Mouse (Mus musculus): ENCODE data around the gene Chpf.

Gene Chpf

DNA sequence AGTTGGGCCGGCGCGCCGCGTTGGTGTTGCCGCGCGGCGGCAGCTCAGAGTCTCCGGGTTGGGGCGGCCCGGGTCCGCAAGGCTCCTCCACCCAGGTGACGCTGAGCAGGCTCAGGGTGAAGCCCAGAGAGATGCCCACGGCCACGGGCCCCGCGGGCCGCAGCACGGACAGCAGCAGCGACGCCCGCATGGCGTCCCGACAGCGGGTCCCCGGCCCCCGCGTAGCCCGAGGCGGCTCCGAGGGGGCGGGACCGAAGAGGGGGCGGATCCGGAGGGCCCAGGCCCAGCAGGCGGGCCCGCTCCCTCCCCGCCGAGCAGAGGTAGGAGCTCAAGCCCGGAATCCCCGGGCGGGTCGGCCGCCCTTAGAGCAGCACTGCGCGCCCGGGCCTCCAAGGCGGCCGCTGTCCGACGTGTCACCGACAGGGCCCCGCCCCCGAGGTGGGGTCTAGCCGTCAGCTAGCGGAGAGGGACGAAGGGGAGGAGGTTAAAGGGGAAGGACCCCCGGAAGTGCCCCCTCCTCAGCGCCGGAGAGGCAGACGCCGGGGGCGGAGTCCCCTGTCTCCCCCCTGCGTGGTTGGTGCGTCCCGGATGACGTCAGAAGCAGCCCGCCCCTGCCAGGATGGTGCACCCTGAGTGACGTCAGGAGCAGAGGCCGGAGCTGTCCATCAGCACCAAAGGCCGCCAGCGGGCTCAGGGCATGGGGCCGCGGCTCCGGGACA, at the start of gene Chpf, which contains the start of gene Tmem198:
Chpf (minus strand) TSS at position 392 of the 719 bp plus-strand sequence.
Tmem198 (plus strand) TSS at position 617 of the 719 bp plus-strand sequence.
- peak; percentile 91 to 95 for DNase-seq (ENCODE audit: low spot score in 2 of 2)

DNA sequence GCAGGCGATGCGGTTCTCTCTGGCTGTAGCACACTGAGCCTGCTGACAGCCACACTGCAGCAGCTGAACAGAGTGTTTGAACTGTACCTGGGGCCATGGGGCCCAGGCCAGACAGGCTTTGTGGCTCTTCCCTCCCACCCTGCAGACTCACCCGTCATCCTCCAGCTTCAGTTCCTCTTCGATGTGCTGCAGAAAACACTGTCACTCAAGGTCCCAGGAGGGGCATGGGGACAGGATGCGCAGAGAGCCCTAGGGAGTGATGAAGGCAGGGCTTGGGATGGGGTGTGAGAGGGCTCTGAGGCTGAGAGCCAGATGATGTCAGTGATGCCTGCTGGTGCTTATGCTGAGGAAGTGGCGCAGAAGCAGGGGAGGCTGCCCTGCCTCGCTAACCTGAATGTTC, 45.6 kb upstream of the Chpf start:
- no peak for DNase-seq (ENCODE audit: low spot score in 2 of 2)

DNA sequence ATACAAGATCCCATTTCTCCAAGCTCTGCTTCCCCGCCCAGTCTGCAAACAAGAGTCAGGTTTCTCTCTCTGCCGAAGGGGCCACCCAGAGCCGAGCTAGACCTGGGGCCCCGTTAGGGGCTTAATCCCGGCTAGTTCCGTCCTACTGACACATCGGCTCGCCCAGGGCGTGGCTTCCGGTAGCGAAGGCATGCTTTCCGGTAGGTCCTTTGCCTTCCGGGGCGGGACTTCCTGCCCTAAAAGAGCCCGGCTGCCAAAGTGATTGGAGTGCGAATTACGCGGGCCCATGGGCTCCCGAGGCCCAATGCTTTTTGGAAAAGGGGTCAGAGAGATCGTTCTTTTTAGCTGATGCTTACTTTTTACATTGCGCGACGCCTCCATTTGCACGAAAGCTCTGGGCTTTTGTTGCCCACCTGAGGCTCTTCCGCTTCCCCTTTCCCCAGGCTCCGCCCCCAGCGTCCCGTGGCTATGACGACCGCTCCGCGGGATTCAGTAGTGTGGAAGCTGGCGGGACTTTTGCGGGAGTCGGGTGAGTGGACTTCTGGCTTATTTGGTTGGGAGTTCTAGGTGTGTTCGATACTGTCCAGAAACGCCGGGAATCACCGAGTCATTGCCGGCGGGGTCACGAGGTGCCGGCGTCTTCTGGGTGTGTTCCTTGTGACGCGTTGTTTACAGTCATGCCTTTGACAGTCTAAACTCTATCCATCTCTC, 42.4 kb upstream of the Chpf start, which contains the start of gene Stk11ip:
Stk11ip (plus strand) TSS at position 209 of the 711 bp plus-strand sequence.
- DNase-seq (ENCODE audit: low spot score in 2 of 2) = peak; percentile 92 to 95

DNA sequence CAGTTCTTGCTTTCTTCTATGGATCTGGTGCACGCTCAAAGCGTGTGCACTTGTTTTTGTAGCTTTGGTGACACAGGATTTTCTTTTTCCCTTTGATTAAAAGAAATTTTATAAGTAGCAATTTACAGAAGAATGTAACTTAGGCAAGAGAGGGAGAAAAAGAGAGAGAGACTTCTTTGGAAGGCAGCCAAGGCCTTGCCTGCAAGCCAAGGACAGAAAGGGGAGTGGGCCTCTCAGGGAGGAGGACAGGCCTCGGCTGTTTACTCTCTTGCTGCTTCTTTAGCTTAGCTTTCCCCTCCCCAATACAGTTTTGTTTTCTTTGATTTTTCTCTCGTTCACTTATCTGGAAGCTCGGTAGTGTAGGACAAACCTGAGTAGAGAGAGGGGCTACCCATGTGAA, 40.5 kb upstream of the Chpf start:
- DNase-seq (ENCODE audit: low spot score in 2 of 2) = no peak

DNA sequence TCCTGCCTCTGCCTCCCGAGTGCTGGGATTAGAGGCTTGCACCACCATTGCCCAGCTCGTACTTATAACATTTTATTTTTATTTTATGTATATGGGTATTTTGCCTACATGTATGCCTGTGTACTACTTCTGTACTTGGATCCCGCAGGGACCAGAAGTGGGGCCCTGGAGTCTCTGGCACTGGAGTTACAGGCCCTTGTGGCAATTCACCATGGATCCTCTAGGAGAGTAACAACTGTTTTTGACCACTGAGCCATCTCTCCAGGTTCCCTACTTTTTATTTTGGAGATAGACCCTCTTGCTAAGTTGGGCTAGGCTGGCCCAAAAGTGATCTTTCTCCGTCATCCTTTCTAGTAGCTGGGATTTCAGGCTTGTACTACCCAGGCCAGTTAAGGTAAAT, 39.3 kb upstream of the Chpf start:
- DNase-seq (ENCODE audit: low spot score in 2 of 2) = no peak

DNA sequence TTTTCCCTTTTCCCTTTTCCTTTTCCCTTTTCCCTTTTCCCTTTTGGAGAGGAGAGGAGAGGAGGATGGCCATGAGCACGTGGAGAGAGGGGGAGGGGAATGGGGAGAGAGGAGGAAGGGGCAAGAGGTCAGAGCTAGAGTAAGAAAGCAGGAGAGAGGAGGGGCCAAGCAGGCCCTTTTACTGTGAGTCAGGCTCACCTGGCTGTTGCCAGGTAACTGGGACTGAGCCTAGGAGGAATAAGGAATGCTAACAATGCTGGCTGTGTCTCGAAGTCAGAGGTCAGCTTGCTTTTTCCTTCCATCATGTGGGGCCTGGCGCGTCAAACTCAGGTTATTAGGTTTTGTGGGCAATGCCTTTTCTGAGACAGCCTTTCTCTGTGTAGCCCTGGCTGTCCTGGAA, 38.9 kb upstream of the Chpf start:
- no peak for DNase-seq (ENCODE audit: low spot score in 2 of 2)

DNA sequence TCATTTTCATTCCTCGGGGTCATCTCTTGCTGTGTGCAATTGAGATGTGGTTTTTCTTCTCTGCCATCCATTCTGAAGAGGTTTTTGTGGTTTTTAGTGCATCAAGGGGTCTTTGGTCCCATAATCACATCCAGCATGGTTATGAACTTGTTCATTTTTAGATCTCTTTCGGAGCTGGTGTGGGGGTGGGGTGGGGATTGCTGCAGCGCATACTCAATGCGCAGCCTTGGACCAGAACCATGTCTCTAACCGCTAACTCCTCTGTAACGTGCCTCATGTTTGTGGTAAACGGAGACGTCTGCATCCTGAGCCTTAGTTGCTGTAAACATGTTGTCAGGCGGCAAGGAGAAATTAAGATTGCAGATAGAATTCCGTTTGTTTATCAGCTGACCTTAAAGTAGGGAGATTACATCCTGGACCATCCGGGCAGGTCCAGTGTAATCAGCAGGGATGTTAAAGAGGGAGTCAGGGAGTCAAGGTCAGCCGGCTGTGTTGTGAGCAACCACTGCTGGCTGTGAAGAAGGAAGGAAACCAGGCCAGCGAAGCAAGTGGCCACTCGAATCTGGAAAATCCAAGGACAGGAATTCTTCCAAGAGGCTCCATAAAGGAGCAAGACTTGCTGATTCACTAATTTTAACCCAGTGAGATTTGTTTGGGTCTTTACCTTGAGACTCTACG, 37.7 kb upstream of the Chpf start:
- DNase-seq (ENCODE audit: low spot score in 2 of 2) = no peak

DNA sequence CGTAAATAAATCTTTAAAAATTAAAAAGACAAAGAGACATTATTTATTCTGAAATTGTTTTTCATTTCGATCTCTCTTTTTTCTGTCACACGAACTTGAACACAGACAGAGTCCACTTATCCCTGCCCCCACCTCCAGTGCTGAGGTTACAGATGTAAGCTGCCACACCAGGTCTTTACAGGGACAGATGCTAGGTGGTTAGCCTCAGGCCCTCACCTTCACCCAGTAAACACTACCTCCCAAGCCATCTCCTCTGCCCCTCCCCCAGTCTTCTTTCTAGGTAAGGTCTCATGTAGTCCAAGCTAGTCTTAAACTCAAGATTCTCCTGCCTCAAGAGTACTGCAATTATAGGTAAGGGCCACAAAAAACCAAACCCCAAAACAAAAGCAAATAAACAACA, 33.4 kb upstream of the Chpf start:
- DNase-seq (ENCODE audit: low spot score in 2 of 2) = no peak

DNA sequence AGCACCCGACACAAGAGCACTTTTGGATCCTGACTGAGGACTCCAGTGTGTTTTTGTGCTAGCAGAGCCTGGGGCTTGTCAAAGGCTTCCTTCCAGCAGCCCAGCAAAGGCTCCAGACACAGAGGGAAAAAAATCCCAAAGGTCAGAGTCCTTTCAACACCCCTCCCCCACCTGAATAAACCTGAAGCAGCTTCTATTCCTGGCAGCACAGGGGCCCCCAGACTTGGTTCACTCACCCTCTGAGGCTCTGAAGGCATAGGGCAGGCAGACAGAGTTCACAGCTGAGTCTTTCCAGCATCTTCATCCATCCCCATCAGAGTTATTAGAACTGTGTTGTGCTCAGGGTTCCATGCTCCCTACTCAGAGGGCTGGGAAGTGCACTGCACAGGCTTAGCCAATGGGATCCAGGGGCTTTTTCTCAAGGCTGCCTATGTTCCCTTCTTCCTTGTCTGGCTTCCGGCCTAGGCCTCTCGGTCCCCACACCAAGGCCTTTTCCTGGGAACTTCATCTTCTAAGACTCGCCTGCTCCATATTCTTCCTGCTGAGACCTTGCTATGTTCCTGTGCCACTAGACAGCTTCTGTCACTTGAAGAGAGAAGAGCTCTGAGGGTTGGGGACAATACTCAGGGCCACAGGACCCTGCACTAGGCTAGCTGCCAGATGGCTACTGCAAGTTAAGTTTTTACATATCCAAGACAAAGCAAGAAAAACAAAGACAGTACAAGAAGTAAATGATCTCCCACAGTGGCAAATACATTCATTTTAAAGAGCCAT, 32.5 kb upstream of the Chpf start:
- DNase-seq (ENCODE audit: low spot score in 2 of 2) = no peak

DNA sequence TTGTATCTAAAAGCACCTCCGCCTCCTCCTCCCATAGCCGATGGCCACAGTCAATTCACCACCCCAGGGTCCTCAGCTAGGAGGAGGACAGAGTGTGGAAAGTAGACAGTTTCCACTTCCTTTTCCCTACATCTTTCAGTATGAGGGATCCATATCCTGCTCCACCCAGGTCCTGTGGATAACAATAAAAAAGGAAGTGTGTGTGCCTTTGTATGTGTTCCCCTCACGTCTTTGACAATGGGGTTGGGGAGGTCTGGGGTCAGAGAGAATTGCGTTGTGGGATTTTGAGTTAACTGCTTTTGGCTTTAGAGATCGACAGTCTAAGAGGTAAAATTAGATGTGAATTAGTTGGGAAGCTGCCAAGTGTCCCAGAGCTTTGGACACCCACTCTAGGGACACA, 31.0 kb upstream of the Chpf start:
- DNase-seq (ENCODE audit: low spot score in 2 of 2) = no peak

DNA sequence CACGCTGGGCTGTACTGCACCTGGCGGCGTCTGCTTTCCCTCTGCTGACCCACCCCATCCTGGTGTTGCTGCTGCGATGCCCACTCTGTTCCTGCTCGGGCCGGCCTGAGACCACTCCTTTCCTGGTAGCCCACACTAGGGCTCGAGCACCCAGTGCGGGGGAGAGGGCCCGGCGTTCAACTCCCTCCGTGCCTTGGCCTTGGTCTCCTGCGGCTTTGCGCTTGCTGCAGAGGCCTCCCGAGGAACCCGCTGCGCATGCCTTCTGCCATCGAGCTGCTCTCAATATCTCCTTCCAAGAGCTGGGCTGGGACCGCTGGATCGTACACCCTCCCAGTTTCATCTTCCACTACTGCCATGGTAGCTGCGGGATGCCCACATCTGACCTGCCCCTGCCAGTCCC, 30.5 kb upstream of the Chpf start:
- no peak for DNase-seq (ENCODE audit: low spot score in 2 of 2)

DNA sequence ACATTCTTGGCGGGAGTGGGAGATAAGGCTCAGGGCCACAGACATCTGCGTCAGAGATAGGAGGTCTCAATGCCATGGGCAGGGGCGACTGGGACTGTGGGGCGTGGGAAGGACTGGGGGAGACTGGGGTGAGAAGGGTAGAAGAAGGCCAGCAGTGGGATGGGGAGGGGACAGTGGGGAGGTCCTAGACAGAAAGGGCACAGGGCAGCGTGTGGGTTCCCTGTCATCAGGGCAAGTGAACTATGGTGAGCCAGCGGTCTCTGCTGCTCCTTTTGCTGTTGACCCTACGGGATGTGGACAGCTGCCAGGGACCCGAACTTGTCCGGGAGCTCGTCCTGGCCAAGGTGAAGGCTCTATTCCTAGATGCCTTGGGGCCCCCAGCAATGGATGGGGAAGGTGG, 27.9 kb upstream of the Chpf start, which contains the start of gene Inha:
Inha (plus strand) TSS at position 72 of the 400 bp plus-strand sequence.
- no peak for DNase-seq (ENCODE audit: low spot score in 2 of 2)

DNA sequence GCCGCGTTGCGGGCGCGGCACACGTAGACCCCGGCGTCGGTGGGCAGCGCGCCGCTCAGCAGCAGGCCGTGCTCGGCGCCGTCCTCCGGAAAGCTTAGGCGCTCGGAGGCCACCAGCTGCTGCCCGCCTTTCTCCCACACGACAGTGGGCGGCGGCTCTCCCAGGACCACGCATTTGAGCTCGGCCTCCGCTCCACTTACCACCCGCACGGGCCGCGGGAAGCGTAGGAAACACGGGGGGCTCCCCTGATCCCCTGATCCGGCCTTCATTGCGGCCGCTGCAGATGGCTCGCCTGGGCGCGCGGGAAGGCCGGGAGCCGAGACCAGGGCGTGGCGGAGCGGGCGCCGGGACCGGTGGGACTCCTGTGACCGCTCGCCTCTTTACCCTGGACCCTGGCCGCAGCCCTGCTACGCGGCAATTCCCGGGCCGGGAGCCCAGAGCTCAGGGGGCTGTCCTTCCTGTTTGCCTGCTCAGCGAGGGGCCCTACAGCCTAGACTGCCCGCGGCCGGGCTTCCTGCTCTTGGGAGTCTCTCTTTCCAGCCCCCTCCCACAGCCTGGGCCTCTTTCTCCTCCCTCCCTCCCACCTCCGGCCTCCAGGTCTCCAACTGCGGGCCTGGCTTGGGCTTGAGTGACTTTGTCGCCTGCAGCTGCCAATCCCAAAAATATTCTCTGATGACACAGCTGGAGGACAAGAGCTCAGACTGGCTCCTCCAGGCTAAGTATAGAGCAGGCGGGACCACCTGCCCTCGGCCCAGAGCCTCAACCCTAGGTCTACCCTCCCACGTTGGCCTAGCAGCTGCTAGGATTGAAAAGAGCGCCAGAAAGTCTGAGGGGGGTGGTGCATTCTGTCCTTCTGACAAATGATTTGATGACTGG, 27.1 kb upstream of the Chpf start, which contains the start of gene Obsl1:
Obsl1 (minus strand) TSS at position 497 of the 876 bp plus-strand sequence.
- DNase-seq (ENCODE audit: low spot score in 2 of 2) = peak; percentile 71 to 74

DNA sequence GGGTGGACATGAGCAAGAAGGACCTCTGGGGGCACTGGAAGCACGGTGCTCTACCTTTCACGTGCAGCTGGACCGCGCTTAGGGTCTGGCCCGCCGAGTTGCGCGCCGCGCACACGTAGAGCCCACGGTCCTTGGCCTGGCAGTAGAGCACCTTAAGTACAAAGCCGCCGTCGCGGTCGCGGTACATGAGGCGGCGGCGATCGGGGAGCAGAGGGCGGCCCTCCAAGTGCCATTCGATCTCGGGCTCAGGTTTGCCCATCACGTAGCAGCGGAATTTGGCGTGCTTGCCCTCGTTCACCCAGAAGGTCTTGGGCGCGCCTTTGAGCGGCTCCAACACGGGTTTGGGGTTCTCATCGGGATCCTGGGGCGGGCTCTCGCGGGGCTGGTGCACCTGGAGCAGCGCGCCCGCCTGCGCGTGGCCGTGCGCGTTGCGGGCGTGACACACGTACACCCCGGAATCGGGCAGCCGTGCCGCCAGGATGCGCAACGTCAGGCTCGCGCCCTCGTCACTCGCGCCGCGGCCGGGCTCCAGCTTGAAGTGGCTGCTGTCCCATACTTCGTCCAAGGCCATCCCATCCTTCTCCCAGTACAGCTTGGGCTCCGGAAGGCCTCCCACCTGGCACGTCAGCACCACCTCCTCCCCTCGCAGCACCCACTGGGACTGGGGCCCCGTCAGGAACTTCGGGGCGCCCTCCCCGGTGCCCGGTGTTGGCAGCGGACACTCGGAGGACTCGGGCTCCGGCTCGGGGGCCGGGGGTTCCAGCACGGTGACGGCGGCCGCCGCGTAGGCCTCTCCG, 26.2 kb upstream of the Chpf start:
- DNase-seq (ENCODE audit: low spot score in 2 of 2) = peak; percentile 63 to 75

DNA sequence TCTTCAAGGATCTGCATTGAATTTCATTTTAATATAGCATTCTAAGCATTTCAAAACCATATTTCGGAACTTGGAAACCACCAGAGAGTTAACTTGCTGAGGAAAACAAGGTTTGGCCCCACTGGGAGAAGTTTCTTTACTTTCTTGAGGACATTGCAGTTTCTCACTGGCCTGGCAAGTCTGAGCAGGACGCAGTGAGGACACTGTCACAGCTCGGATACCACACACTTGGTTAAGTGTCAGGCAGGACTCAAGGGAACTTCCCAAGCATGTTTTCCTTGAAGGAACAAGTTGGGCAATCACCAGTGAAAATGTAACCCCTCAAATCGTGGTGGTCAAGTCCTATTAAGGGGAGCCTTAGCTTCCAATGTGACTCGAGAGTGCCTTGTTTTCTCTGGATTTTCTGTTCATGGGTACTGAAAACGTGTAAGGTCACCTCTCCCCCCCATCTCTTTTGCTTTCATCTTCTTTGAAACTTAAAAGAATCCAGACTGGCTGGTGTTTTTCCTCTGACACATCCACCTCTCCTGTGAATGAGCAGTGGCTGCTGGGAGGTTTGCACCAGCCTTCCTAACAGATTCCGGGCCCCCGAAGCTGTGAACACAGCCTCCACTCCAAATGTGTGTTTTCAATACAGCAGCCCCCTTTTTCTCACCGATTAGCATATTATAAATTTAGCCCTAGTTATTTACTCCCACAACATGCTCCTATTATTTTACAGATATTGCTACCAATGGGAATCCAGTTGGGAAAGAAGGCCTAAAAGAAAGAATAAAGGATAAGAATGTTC, 25.3 kb upstream of the Chpf start:
- no peak for DNase-seq (ENCODE audit: low spot score in 2 of 2)

DNA sequence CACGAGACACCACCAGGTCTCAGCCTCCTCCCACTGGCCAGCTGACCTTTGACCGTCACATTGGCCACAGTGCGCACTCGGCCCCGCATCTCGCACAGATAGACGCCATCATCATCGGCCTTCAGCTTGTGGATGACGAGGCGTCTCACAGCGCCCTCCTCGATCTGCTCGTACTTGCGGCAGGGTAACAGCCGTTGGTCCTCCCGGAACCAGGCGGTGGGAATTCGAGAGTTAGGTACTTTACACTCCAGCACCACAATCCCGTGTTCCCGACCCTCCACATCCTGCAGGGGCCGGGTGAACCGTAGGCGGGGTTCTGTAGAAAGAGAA, 24.5 kb upstream of the Chpf start:
- DNase-seq (ENCODE audit: low spot score in 2 of 2) = no peak

DNA sequence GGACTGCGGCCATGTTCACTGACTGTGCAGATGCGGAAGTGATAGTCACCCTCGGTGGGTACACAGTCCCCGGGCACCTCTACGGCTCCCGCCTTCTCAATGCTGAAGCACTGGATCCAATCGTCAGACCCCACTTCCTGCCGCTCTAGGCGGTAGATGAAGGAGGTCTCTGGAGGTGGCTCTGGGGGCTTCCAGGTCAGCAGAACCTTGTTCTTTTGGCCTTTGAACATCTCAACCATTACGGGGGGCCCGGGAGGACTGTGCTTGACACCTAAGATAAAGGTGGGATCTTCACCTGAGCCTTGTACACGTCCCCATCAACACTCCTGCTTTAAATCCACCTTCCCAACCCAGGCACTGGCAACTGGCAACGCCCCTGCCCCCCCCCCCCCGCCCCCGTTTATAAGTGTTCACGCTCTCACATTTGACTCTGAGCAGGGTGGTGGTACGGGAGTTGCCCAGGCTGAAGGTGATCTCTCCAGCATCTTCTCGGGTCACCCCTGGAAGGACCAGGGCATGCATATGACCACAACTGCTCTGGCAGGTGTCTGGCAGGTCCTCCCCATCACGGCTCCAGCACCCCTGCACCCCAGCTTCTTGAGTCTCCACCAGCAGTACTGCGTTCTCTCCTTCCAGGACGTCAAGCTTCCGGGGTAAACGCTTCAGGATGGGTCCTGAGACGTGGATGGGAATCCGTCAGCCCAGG, 24.0 kb upstream of the Chpf start:
- DNase-seq (ENCODE audit: low spot score in 2 of 2) = no peak

DNA sequence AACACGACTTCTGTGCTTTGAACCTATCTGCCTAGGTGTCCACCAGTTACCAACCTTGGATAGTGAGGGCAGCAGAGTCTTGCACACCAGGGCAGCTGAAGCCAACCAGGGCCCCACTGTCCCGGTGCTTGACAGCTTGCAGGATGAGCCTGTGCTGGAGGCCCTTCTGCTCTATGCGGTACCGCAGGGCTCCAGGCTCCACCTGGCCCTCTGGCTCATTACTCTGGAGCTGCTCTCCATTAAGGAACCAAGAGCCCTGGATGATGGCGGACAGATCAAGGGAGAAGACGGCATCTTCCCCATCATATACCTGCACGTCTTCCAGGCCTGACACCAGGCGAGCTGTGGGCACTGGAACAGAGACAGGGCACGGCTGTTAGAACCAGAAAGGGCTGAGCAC, 22.8 kb upstream of the Chpf start:
- DNase-seq (ENCODE audit: low spot score in 2 of 2) = no peak

DNA sequence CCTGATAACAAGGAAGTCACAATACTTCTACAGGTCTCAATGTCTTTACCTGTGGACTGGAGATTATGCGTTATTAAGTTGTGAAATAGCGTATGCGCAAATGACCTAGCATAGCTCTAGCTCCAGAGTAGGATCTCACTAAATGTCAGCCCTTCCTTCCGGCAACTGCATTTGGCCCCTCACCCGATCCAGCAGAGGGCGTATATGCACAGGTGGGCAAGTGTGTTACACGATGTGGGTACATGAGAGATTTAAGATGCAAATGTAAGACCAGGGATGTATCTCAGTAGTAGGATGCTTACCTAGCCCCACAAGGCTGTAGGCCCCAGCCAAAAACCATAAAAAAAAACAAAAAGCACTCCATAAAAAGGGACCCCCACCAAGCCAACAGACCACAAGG, 20.3 kb upstream of the Chpf start:
- no peak for DNase-seq (ENCODE audit: low spot score in 2 of 2)
